Mouse (Mus musculus) frontal cortex, postnatal 25 days (tissue): ENCODE results near the gene Tcte1.

ENCODE experiments used
- DNase-seq, 2 experiments: peaks; one replicate each; pipeline ENCODE4 v3.0.0; 2022; ENCODE audit warnings: low spot score in 2 of 2

The Tcte1 gene

DNA sequence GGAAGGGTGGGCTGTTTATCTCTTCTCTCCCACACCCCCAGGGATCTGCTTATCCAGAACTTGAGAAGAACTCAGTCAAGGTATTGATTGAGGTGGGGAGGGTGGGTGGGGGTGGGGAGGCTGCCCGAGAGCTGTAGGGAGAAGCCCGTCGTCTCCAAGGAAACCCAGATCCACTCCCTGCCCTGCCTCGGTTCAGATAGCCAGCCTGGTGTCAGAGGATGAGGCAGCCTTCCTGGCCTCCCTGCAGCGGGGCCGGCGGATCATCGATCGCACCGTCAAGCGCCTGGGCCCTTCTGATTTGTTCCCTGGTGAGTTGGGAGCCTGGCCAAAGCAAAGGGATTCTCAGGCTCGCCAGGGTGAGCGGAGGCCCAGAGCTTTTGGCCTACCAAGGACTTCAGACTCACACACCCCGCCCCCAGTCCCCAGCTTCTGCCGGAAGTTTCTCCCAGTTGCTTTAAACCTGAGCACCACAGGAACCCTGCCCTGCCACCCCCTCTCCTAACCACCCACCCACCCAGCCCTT is 8.0 kb upstream of the Tcte1 start:
- no peak for DNase-seq

DNA sequence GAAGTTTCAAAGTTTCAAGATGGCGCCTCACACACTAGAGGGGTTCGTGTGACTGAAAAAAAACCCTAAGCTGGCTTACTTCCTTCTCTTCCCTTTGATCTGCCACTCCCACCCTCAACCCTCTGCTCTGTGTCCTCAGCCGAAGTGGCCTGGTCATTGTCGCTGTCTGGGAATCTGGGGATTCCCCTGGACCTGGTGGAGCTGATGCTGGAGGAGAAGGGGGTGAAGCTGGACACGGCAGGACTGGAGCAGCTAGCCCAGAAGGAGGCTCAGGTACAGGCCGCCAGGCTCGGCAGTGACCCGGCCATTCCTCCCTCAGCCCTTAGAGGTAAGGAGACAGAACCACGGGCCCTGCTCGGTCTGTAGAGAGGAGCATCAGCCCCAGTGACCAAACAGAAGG is 7.4 kb upstream of the Tcte1 start:
- DNase-seq = no peak

DNA sequence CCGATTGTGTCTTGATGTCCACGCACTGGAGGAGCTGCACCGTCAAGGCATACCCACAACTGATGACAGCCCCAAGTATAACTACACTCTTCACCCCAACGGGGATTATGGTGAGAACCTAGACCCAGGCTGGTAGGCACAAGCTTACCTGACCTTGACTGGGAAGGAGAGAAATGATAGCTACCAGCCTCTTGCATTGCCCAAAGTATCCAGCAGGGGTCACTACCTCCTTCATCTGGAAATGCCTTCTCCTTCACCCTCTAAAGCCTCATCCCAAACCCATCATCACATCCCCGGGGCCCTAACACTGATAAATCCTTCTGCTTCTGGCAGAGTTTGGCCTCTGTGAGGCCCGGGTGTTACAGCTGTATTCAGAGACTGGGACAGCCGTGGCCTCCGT is 6.7 kb upstream of the Tcte1 start:
- DNase-seq = peak; percentile 80 to 92

DNA sequence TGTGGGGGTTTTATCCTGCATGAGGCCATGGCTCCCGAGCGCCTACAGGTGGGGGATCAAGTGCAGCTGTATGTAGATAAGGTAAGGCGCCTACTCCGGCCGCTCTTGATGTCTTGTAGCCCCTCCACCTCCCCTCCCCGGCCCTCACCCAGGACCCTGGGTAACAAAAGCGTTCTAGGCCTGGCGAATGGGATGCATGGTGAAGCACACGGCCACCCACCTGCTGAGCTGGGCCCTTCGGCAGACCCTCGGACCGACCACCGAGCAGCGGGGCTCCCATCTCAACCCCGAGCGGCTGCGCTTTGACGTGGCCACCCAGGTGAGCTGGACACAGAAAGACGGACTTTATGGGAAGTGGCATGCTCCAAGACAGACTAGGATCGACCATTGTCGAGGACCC is 6.1 kb upstream of the Tcte1 start:
- no peak for DNase-seq

- DNase-seq = no peak
Observed at GRCm38 (mm10) chr17:45517549-45518215, 5.6 kb upstream of the Tcte1 start.

DNA sequence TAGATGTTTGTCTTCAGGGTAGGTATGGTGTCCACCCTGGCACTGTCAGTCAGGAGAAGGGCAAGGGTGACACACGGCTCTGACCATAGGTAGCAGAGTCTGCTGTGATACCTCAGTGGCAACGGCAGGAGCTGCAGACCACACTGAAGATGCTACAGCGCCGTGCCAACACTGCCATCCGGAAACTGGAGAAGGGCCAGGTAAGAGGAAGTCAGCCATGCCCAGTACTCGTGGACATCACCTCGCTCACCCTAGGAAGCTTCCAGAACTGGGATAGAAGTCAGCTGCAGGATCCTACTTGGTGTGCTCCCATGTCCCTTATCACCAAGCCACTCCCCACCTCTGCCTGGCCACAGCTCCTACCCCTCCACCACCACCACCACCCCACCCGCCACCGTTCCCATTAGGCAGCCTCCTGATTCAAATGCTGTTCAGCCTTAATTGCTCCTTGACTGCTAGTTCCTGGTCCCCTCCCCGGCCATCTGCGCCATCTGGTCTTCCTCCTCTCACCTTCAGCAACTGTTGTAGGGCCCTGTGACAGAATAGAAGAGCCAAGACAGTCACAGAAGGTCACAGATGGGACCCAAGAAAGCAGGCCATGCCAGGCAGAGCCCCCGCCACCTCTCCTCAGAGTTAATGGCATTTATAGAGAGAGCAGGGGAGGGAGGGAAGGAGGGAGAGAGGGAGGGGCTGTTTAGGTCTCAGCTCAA is 4.3 kb upstream of the Tcte1 start:
- DNase-seq = no peak

- no peak for DNase-seq
Observed at GRCm38 (mm10) chr17:45520136-45520535, 3.1 kb upstream of the Tcte1 start.

- no peak for DNase-seq
Observed at GRCm38 (mm10) chr17:45524961-45525360, 1.7 kb downstream of the Tcte1 start.

GRCm38 (mm10) chr17:45526571-45526970 is 3.3 kb downstream of the Tcte1 start:
- no peak for DNase-seq

DNA sequence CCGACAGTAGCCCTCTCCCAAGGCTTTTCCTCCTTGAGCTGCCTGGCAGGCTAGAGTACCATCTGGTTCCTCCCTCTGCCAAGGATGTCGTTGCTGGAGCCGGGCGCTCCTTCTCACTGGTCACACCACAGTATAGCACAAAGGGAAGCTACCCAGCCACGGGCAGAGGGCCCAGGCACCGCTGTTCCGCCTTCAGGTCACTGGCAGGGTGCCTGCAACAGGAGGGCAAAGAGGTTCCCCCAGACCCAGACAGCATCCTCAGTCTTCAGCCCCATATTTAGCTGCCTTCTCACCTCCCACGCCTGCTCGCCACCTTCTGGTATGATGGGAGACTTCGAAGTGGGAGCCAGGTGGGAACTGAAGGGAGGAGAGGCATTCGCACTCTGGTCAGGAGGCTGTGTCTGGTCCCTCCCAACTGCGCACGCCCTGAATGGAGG is 7.1 kb downstream of the Tcte1 start:
- peak; percentile 50 to 61 for DNase-seq

DNA sequence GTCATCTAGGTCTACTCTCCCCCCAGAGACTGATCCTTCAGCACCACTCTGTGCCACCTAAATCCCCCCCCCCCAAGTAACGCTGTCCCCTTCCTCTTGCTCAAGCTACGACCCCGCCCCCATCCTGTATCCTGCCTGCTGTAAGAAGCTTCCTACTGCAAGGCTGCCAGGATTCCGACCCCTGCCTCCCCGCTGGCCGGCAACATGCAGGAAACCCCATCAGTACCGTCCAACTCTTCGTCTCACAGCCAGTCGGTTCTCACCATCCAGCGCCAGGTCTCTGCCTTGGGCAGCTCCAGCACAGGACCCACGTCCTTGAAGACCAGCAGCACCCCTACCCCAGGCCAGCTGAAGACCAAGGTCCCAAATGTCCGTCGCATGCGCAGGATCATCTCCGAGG is 9.7 kb downstream of the Tcte1 start:
- no peak for DNase-seq

DNA sequence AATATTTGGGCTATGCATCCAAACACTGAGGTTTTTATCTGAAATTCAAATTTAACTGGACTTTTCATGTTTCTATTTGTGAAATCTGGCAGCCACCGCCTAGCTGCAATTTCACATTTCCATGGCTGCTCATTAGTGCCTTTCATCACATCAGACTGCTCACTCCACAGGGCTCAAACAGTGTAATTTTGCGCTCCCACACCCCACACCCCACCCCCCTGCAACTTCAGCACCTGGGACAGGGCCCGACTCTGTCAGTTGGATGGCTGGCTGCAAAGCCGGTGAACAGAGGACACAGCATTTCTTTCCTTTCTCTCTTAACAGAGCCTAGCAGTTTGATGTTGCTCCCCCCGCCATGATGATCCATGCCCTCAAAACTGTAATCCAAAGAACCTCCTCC is 13.0 kb downstream of the Tcte1 start:
- no peak for DNase-seq

- DNase-seq = no peak
Observed at GRCm38 (mm10) chr17:45538394-45538793, 15.2 kb downstream of the Tcte1 start.

GRCm38 (mm10) chr17:45539664-45540063 is 16.4 kb downstream of the Tcte1 start:
- DNase-seq = no peak

DNA sequence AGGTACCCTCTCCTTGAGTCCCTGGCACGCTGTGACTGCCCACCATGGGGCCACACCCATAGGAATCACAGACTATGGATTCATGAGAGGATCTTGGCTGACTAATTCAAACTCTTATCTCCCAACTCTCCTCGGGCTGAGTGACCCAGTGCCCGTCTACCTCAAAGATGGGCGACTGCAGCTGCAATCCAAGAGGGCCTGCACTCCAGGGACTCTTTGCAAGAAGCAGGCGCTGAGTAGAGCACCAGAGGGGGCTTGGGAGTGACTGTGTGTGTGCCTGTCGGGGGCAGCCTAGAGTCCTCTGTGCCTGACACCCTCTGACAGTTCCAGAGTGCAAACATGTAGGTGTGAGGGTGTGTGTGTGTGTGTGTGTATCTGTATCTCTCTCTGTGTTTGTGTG is 18.9 kb downstream of the Tcte1 start:
- DNase-seq = no peak

GRCm38 (mm10) chr17:45542705-45543104 is 19.5 kb downstream of the Tcte1 start:
- no peak for DNase-seq

- no peak for DNase-seq
Observed at GRCm38 (mm10) chr17:45543115-45543514, 19.9 kb downstream of the Tcte1 start.

DNA sequence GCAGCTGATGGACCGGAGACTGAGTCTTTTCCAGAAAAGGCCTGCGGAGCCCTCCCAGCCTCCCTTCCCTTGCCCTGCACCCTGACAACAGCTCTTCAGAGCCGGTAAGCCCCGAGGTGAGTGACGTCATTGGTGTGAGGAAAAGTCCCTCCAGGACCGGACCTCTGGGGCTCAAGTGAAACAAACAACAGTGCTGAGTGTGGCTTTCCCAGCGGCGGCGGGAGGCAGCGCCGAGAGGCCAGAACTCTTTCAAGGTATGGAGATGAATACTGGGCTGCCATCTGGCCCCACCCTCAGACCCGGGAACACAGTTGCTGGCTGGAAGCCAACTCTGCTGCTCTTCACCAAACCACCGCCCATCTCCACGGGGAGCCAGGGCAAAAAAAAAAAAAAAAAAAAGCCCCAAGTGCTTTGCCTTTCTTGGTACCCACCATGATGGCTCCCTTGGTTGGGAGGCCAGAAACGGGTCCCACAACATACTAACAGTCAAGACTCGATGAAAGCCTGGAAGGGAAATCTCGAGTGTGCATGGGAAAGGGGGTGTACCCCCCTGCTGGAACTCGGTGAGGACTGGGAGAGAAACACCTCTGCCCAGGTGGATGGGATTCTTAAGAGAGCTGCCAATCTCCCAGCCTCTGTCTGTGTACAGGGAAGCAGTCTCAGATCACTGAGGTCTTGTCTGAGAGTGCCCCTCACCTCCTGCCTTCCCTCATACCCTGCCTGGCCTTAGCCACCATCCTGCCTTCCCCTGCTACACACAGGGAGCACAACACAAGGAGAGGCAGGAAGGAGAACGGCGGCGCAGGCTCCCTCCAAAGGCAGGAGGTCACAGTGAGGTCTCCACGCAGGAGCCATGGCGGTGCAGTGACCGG is 21.0 kb downstream of the Tcte1 start:
- no peak for DNase-seq

- no peak for DNase-seq
Observed at GRCm38 (mm10) chr17:45544873-45545277, 21.6 kb downstream of the Tcte1 start.

- DNase-seq = no peak
Observed at GRCm38 (mm10) chr17:45545278-45545961, 22.2 kb downstream of the Tcte1 start.

DNA sequence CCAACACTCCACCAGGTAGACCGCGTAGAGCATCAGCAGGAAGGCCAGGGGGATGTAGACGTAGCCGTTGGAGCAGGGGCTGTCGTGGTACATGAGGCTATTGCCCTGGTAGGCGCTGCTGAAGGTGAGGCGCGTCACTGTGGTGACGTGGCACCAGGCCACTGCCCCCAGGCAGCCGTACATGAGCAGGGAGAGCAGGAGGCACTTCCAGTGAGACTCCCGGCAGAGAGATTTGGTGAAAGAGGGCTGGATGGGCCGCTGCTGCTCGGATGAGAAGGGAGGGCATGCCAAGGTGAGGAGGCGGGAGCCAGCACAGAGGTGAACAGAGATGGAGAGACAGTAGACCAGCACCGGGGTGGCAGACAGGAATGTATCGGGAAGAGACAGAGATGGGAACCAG is 23.7 kb downstream of the Tcte1 start:
- DNase-seq = no peak
